Mouse (Mus musculus) frontal cortex, postnatal 10 days (tissue): Measurements from ENCODE around the gene Grik3.

Experiments
- DNase-seq, 2 experiments: peaks; one replicate each; pipeline ENCODE4 v3.0.0; 2022; ENCODE audit warnings: low spot score in 2 of 2, mixed read lengths in 1 of 2

The Grik3 gene

DNA sequence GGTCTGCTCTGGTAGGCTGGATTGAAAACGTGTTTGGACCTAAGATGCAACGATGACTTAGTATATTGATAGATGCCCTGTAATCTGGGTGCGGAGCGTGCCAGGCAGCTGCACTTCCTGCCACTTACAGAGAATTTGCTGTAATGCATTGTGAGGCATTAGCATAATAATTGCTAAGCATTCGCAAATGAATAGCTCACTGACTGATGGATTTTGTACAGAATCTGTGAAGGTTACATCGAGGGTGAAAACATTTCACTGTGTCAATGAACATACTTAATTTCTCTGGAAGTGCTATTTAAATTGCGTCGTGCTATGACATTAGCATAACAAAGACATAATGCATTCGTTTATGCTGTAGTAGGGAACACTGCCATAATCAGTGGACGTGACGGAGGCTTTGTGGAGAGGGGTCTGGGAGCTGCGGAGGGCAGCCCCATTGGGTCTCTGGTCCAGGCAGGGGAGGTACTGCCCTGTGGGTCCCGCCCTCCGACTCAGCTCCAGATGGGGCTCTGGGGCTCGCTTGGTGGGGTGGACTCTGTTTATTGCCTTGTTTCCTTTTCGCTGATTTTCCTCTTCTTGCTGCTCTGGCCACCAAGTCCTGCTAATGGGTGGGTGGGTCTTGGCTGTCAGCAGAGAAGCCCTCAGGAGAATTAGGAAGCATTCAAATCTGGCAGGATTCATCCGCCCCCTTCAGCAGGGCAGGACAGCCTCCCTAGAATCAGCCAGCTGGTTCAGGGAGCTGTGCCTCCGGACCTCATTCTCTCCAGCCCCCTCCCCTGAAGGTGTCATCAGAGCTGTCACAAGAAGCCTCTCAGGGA lies 54.7 kb downstream of the Grik3 start:
- DNase-seq = no peak

GRCm38 (mm10) chr4:125545768-125546220 lies 55.3 kb downstream of the Grik3 start:
- DNase-seq = no peak

DNA sequence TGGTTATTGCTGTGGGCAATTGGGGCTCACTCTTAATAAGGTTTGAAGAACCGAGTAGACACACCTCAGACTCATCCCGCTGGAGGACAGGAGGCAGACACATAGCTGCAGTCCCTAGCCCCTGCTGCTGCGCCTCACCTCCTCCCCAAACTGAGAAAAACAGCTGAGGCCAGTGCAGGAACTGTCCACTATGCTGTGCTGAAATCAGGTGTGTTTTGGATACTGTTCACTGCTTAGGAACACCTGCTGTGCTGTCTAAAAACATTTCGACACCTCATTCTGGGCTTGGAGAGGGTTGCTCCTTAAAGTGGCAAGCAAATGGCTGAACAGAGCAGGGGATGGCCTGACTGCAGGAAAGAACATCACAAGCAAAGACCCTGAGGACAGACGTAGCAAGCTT lies 57.7 kb downstream of the Grik3 start:
- no peak for DNase-seq

- no peak for DNase-seq
Measured at GRCm38 (mm10) chr4:125553754-125554153, 63.3 kb downstream of the Grik3 start.

- no peak for DNase-seq
Measured at GRCm38 (mm10) chr4:125556405-125557308, 66.2 kb downstream of the Grik3 start.

DNA sequence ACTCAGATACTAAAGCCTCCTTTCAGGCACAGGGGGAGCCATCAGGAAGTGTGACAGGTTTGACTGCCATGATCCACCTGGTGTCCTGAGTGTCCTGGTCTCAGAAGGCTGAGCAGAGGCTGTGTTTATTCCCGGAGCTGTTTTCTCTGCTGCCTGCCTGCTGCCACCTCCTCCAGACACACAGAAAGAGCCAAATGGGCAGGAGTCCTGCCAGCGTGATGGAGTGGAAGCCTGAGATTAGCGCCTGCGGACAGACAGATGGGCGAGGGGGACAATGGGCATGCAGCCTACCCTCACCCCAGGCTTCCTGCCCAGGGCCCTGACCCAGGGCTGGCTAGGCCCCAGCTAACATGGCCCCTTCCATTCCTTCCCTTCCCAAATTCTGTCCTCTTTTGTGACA lies 69.1 kb downstream of the Grik3 start:
- no peak for DNase-seq

- no peak for DNase-seq
Measured at GRCm38 (mm10) chr4:125560806-125561205, 70.3 kb downstream of the Grik3 start.

DNA sequence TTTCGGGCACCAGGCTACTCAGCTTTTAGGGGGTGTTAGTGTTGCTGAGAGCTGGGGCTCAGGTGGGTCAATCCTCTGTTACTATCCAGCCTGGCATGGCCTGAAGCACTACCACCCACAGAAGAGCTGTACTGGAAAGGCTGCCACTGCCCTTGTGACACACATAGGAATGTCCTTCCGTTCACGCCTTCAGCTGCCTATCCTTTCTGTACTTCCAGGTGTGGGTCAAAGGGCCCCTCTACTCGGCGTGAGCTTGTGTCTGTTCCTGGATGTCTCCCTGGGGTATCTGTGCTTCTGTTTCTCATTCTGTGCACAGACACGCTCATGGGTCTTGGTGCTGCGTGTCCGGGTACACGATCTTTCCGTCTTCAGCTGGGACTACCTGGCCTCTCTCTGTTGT lies 73.1 kb downstream of the Grik3 start:
- no peak for DNase-seq

GRCm38 (mm10) chr4:125564008-125564710 lies 73.7 kb downstream of the Grik3 start:
- DNase-seq = no peak

GRCm38 (mm10) chr4:125565711-125566439 lies 75.4 kb downstream of the Grik3 start:
- DNase-seq = no peak

DNA sequence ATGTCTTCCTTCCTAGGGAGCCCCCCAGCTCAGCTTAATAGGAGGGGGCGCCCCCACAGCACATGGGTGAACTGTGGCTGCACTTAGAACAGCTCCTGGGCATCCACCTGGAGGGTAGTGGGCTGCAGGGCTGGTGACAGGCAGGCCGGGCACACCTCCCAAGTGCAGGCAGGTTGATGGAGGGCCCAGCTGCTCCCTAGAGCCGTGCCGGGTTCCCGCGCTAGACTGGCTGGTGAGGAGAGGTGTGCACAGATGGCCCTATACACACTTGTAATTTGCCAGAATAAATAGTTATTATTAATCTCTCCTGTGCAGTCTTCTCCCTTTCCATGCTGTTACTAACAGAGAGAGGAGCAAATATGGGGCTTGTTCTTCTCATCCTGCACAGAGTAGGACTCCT lies 77.7 kb downstream of the Grik3 start:
- no peak for DNase-seq

- no peak for DNase-seq
Measured at GRCm38 (mm10) chr4:125571651-125572311, 81.3 kb downstream of the Grik3 start.

DNA sequence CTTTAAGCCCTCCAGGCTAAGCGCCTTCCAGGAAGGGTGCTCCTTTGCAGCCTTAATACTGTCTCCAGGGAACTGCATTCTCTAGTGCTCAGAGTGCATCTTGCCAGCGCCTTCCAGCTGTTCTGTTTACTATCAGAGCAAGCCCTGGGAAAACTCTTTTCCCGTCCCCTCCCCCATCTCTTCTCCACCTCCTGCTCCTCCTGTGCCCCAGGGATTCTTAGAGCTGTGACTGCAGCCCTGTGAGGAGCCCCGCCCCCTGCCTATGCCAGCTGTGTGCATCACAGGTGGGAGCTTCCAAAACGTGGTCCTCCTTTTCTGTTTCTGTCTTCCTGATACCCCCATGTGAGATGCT lies 81.8 kb downstream of the Grik3 start:
- DNase-seq = no peak

DNA sequence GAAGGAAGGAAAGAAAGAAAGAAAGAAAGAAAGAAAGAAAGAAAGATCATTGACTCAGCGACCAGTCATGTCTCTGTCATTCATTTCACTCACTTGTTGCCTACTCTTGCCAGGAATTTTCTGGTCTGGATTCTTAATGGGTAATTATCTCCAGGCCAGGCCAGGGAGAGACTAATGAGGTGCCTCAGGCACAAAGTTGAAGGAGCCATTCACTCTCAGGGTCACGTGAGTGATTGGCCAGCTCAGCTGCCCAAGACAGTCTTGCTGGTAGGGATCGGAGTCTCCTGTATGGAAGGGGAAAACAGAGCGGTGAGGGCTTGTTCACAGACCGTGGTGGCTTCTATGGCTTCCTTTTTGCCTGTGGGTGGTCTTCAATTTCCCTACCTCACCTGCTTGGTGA lies 82.5 kb downstream of the Grik3 start:
- no peak for DNase-seq

DNA sequence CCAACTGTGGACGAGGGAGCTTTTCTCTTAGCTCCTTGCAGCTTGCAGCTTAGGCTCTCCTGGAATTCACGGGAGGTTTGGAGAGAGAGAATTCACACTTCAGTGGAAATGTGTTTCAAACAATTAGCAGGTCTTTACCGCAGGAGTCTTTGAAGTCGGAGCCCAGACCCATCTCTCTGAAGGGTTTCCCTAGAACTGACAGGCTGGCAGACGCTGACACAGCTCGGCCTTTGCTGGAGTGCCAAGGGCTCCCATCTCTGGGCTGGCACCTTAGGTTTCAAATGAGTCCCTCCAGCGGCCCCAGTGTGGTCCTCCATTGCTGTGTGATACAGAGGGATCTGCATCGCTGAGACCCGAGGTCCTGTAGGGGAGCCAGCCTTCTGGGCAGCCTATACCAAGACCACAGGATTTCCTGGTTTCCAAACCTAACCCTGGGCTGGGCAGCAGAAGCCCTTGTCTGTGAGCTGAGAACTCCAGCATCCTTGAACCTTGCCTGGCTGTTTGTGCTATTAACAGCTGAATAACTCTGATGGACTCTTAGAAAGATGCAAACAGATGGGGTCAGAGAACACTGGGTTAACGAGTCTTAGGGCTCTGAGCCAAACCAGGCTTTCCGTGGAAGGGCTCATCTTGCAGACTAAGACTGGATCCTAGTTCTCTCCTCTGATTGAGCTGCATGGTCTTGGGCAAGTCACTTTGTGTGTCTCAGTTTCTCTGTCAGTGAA lies 83.6 kb downstream of the Grik3 start:
- DNase-seq = no peak

- DNase-seq = no peak
Measured at GRCm38 (mm10) chr4:125580336-125580735, 89.8 kb downstream of the Grik3 start.

- no peak for DNase-seq
Measured at GRCm38 (mm10) chr4:125583272-125583671, 92.8 kb downstream of the Grik3 start.

DNA sequence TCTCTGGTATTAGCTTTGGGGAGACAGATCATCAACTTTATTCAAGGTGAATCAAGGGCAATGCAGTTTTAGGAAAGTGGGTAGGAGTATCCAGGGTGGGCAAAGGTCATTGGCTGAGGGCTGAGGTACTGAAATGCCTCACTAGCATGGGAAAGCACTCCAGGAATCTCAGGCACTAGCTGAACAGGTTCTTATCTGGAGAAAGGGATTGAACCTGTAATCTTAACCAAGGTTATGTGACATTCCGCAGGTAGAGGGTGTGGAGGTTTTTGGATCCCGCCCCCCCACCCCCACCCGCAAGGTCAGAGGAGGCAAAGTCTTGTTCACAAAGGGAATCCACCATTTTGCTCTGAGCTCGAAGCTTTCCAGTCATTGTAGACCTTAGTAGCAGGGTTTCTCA lies 93.4 kb downstream of the Grik3 start:
- DNase-seq = no peak

GRCm38 (mm10) chr4:125584676-125585075 lies 94.2 kb downstream of the Grik3 start:
- DNase-seq = no peak

GRCm38 (mm10) chr4:125587577-125587976 lies 97.1 kb downstream of the Grik3 start:
- no peak for DNase-seq
